Mouse (Mus musculus) urinary bladder, postnatal 25 days (tissue): ENCODE measurements around the gene Ppp1r2.

Experiments used
- DNase-seq: peaks from one replicate; pipeline ENCODE4 v3.0.0; 2022; ENCODE audit warnings: low spot score

Gene Ppp1r2

DNA sequence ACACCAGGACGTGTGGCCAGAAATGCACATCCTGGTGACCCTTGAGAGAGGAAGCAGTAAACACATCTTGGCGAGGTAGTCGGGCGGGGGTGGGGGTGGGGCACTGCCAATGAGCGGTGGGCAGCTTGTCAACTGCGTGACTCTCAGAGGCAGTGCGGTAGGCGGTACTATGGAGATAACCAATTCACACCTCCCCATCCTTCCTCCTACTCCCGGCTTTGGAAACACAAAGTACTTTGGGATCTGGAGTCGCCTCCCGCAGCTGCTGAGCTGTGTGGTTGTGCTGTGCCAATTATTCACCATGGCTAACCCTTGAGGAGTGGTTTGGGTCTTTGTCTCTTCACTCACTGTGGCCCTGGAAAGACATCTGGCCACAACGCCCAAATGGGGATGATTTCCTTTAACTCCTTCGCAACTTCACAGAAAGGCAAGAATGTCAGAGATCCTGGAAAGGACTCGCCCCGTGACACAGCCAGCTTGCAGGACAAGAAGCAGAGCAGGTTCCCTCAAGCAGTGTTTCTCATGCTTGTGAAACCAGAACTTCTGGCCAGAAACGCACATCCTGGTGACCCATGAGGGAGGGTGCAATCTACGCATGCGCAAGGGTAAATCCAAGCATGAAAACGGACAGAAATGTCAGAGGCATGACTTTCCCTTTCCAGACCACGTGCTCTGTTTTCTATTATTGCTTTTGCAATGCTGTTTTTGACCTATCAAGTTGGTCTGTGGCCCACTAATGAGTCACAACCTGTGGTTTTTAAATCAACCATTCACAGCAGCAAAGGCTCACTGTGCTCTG, 41.3 kb downstream of the Ppp1r2 start:
- peak; percentile 81 for DNase-seq

GRCm38 (mm10) chr16:31233167-31233498, 41.9 kb downstream of the Ppp1r2 start:
- no peak for DNase-seq

DNA sequence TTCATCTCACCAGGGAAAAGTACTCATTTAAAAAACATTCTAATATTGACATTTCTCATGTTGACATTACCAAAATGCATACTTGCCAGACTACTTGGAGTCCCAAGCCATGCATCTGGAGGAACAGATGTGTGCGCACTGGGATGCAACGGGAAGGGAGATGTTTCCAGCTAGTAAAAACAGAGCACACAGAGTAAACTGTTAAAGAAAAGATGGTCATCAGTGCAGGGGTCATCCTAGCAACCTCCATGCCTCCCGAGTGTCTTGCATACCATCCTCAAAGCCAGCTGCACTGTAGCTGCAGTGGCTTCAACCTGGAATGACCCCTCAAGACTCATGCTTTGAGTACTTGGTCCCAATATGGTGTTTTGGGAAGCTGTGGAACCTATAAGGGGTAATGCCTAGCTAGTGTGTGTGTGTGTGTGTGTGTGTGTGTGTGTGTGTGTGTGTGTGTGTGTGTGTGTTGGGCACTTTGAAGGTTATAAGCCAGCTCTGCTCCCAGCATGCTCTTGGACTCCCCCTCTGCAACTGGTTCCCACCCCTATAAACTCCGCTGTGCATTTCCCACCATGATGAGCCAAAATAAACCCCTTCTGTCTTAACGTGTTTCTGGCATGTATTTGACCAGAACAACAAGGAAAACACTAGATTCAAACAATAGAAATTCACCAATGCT, 42.4 kb downstream of the Ppp1r2 start:
- no peak for DNase-seq

DNA sequence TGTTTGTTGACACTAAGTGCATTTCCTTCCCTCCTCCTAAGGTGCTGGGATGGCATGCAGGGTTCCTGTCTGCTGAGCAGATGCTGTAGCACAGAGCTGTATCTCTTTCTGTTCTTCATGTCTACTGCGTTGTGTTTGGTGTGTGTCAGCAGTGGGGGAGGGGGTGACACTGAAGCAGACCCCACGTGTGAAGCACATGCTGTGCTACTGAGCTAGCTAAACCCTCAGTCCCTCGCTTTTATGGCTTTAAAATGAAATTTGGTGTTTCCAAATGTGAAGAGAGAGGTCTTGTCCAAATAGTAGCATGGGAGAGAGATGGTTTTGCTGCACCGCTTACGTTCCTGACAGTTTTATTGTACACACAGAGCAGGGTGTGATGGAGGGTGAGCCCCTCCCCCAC, 43.5 kb downstream of the Ppp1r2 start:
- DNase-seq, result no peak

DNA sequence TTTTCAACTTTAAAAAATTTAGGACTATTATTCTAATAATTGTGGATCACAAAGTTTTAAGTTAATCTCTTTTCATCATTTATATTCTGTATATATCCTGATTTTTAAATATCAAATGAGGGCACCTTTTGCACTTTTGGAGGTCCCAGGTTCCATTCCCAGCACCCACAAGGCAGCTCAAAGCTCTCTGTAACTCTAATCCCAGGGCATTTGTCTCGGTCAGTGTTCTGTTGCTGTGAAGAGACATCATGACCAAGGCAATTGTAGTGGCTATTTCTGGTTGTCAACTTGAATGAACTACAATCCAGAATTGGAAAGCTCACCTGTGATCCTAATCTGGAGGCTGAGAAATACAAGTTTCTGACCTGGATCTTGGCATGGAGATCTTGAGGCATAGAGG, 47.3 kb downstream of the Ppp1r2 start:
- no peak for DNase-seq

GRCm38 (mm10) chr16:31215271-31215670, 59.8 kb downstream of the Ppp1r2 start:
- no peak for DNase-seq

- DNase-seq, result no peak
Observed at GRCm38 (mm10) chr16:31213463-31213862, 61.6 kb downstream of the Ppp1r2 start.

GRCm38 (mm10) chr16:31211503-31211902, 63.6 kb downstream of the Ppp1r2 start:
- no peak for DNase-seq

GRCm38 (mm10) chr16:31210453-31210852, 64.6 kb downstream of the Ppp1r2 start:
- no peak for DNase-seq

DNA sequence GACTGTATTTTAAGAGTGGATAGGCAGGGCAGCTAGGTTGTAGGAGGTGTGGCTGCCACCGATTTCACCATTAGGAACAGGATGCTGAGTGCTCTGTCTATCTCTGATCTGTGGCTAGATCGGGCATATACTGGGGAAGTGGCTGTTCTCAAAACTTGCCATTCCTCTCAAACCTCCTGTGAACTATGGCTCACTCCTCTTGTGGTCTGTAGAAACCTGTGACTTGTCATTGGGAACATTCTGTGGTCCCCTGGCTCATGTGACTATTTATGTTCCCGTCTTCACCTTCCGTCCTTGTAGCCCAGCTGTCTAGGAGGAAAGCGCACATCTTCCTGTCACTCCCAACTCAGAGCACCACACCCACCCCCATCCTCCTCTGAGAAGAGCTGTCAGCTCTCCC, 65.2 kb downstream of the Ppp1r2 start:
- no peak for DNase-seq

GRCm38 (mm10) chr16:31205726-31206125, 69.4 kb downstream of the Ppp1r2 start:
- no peak for DNase-seq

- no peak for DNase-seq
Observed at GRCm38 (mm10) chr16:31205187-31205586, 69.9 kb downstream of the Ppp1r2 start.

DNA sequence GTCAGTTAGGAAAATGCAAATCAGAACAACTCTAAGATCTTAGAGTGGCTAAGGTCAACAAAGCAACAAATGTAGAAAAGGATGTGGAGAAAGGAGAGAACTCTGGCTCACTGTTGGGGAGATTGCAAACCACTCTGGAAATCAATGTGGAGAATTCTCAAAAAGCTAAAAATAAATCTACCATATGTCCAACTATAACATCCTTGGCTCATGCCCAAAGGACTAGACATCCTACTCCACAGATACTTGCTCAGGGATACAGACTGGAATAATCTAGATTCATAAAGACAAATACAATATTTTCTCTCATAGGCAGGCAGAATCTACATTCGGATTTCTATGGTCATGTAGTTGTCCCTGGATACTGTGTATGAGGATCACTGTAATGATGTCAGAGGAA, 70.9 kb downstream of the Ppp1r2 start:
- DNase-seq, result no peak

GRCm38 (mm10) chr16:31201704-31202103, 73.4 kb downstream of the Ppp1r2 start:
- DNase-seq, result no peak
